Mouse (Mus musculus) bone marrow macrophage, adult 2 months (primary cell): ENCODE measurements around the gene Ids.

Experiments
- CTCF ChIP-seq: IDR thresholded peaks from 2 replicates; pipeline ENCODE4 v1.5.1; 2012; ENCODE audit warnings: low read depth, mild to moderate bottlenecking, low read length, moderate library complexity
- POLR2A ChIP-seq: IDR thresholded peaks from 2 replicates; pipeline ENCODE4 v1.6.1; 2012; ENCODE audit warnings: mild to moderate bottlenecking, low read depth, low read length, borderline replicate concordance

DNA sequence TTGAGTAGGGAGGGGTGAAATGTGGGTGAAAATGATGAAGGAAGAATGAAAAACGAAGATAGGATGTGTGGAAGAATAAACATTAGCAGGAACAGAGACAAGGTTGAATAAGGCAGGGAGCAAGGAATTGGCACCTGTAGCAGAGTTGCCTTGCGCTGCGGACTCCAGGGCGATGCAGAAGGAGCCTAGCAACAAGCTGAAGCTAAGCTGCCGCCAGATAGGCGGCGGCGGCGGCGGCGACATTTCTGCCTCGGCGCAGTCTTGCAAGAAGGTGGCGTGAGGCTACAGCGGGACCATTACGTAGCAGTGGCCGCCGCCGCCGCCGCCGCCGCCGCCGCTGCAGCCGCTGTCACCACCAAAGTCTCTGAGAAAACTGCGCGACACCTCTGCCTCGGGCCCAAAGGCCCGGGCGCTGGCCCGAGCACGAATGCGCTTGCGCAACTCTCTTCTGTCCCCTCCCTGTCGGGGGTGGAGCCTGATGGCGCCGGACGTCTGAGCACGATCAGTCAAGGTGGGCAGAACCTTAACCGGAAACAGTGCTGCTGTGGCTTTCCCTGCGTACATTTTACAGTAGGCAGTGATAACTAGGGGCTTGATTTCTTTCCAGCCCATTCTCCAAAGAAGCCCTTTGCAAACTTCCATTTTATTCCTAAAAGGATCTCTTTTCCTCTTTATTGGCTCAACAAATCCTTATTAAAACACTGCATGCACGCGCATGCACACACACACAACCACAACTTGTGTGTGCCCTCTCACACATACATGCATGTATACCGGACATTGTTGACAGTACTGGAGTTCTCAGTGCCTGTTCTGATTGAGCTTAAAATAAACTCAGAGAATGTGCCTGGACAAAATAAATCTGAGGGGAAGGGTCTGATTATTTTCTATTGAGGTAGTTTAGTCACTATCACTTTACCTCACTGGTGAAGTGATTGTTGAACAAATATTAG is at the start of gene Ids:
- TF ChIP-seq CTCF, result no peak
- TF ChIP-seq POLR2A, result no peak
